Mouse (Mus musculus) adrenal gland, adult 8-10 months (tissue): ENCODE data around the gene Cmtm3. TPM values are rescaled to one million over a fixed set of nuclear protein-coding genes. Genes with fewer than 3 reads are reported as not detected.

Experiments used
- DNase-seq: peaks from one replicate; pipeline ENCODE4 v3.0.0; 2022
- total RNA-seq, 4 experiments: library from RNA; stranded (reverse); gene quantifications; 2 replicates each; pipeline ENCODE4 v1.2.4; 2022

The Cmtm3 gene
- total RNA-seq, 4 experiments from 2014 or later: 54.3 to 135 (median 96.8) TPM

DNA sequence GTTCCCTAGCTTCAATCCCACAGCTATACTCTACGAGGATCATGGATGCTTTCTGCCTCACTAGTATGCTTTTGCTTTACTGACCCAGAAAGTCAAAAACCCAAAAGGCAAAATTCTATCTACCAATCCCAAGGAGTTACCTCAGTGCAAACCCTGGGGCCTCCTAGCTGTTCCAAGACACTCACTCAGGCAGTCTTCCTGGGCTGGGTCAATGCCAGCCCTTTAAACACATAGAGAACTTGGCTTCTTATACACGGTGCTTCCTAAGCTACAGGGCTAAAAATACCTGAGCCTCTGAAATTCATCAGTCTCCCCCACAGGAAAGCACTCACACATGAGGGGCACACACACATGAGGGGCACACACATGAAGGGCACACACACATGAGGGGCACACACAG lies 44.1 kb downstream of the Cmtm3 start:
- no peak for DNase-seq

DNA sequence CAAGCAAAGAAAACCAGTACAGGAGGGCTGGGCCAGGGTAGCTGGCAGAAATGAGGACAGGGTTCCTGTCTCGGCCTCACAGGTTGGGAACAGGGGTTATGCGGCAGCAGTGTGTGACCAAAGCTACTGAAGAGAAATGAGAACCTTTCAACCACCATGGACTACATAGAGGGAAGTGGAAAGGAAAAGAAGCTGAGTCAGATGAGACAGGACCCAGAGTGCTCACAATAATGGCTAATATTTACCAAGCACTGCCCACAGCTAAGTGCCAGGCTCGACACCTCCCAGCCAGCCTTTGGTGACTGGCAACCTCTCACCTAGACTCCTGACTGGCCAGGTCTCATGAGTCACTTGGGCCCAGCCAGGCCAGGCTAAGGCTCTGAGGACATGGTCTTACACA lies 44.8 kb downstream of the Cmtm3 start:
- DNase-seq: no peak

DNA sequence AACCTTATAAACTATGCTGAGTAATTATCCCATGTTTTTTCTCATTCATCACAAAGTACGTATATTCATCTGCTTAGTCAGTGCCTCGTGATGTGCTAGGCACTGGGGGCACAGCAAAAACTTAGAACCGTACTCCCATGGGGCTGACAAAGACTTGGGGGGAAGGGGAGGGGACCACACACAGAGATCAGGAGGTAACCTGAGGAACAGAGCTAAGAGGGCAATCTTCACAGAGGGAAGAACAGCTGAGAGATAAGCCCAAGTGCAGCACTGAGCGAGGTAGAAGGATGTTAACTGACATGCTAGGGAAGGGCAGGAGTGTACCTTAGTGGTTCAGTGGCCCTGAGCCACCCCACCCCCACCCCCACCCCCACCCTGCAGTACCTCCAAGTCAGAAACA lies 47.5 kb downstream of the Cmtm3 start:
- no peak for DNase-seq

DNA sequence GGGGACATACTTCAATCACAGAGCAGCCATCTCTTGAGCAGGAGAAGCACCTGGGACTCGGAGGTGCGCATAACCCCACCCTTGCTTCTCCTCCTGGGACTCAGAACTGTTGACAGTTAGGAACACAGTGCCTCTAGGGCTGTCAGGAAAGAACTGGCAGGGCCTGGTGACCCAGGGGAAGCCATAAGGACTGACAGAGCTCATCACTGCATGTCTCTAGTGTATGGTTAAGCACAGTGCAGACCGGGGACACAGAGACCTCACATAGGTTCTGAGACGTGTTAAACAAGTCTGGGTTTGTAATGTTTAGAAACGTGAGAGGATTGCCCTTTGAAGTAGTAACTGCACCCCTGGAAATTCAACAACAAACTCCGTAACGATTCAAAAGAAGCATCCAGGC lies 48.3 kb downstream of the Cmtm3 start:
- DNase-seq: no peak

DNA sequence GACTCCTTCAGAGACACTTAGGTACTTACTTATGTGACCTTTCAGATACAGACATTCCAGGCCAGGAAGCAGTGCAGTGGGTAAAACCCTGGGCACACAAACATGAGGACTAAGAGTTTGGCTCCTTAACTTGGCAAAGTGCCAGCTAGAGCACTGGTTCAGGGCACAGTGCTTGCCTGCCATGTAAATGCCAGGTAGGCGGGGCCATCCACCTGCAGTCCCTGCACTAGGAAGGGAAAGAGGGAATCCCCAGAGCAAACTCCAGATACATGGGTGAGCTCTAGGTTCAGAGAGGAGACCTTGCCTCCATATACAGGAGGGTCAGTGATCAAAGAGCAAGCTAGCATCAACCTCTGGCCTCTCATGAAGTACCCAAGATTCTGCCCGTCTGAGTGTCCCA lies 48.8 kb downstream of the Cmtm3 start:
- DNase-seq: no peak

DNA sequence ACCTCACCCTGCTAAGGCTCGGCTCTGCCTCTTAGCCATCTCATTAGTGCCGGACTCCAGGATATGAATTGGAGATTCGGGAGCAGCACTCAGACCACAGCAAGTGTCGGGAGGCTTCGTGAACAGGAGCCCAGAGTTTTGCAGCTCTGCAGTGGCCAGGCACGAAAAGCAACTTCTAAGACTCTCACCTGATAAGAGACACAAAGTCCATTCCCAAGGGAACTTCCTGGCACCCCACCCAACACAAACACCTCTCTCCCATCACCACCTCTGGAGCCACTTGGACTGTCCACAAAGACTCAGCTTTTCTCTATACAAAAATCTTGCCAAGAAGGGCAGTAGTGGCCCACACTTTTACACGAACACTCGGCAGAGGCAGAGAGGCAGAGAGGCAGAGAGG lies 51.0 kb downstream of the Cmtm3 start:
- no peak for DNase-seq

DNA sequence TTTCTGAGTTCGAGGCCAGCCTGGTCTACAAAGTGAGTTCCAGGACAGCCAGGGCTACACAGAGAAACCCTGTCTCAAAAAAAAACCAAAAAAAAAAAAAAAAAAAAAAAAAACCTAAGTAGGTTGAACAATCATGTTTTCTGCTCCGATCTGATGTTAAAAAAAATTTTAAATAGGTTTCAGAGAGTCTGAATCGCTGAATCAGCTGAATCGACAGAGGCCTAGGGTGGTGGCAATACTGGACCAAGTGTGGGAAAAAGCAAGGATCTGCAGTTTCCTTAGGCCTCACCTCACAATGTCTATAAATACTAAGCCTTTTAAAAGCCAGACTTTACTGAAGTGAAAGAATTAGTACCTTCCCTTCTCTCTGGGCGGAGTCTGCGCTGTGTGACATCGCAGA lies 53.9 kb downstream of the Cmtm3 start:
- DNase-seq: no peak

DNA sequence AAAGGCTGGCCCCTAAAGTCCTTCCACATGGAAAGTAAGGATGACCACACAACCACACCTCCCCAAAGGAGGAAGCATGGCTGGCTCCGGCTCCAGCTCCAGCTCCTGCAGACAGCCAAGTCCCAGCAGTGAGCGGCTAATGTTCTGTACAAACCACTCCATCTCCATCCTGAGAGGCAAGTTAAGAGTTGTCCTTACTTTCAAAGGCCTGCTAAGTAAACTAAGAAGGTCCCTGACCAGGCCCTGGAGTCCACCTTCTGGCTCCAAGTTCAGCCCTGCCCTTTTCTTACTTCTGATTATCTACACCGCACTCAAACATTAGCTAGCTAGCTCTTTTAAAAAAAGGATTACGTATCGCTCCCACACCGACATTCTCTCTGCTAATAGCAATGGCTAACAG lies 54.6 kb downstream of the Cmtm3 start:
- no peak for DNase-seq

DNA sequence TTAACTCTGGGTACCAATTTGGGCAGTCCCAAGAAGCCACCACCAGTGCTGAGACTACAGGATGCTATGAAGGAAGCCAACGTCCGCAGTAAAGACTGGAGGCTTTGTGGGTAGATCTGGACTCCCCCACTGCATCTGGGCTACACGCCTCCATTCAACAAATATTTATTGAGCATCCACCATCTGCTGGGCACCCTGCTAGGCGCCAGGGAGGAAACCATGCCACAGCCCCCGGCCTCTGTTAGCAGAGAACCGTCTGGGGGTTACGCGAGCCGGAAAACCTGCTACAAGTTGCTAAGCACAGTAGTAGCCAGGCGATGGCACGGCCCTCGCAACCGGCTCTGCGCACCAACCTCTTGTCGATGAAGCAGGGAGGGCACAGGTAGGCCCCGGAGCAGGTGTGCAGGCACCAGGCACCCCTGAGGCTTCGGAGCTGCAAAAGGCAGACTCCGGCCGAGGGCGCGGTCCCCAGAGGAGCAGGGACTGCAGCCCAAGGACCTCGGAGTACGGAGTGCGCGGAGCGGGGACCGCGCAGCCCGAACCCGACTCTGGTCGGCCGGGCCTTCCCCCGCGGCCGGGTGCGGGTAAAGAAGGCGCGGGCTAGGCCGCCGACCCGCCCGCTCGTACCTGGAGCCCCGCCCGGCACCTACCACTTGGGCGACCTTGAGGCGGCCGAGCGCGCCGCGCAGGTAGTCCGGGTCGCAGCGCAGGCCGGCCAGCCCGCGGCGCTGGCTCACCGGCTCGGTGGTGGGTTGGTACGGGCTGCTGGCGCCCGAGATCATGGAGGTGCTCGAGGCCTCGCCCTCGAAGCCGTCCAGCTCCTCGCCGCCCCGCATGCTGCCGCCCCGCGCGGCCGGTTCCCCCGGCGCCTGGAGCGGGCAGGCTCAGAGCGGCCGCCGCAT lies 55.8 kb downstream of the Cmtm3 start:
- DNase-seq: no peak

DNA sequence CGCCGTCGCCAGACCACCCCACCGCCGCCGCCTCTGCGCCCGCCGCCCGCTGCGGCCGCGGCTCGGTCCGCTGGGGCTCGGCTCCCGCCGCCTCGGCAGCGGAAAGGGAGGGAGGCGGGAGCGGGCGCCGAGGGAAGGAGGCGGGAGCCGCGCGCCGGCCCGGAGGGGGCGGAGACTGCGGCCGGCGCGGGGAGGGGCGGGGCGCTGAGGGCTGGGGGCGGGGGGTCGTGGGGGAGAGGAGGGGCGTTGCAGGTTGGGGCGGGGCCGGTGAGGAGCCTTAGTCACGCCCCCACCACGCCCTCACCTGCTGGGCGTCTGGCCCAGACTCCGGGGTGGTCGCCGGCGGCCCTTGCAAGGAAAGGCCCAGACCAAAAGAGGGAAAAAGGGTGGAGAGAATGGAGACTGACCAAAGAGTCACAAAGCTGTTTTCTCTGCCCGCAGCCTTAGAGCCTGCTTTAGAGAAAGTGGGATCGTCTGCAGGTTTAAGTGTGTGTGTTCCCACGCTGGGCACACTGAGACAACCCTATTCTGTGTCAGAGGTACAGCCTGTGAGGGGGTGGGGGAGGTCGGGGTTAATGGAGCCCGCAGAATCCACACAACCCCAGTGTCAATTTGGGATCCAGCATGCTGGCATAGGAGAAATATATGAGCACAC lies 56.6 kb downstream of the Cmtm3 start, which contains the start of gene Cmtm4:
Gene Cmtm4, minus strand, starts transcription at position 105 of the 655 bp plus-strand sequence.
- DNase-seq: no peak

Other genes with a start within 250 kb of the Cmtm3 start
- gene Cdh5, start 237.8 kb upstream of the Cmtm3 start, total RNA-seq: 10 to 100 TPM; 35.5 to 62.6 (median 44.2) TPM
- gene Bean1, start 169.0 kb upstream of the Cmtm3 start, total RNA-seq: 10 to 100 TPM in 1 of 4 experiments, 1 to 10 TPM in 3; 3.3 to 10.8 (median 4.8) TPM
- 100 to 1,000 TPM in 2 of 4 experiments, 10 to 100 TPM in 2; 81.6 to 125 (median 103) TPM for gene Tk2, start 90.9 kb upstream of the Cmtm3 start, total RNA-seq
- gene Cklf, start 88.5 kb upstream of the Cmtm3 start, total RNA-seq: 100 to 1,000 TPM in 2 of 4 experiments, 10 to 100 TPM in 2; 71.6 to 149 (median 92.8) TPM
- under 1 TPM; 0.27 to 0.87 (median 0.59) TPM for gene Cmtm2a, start 46.2 kb upstream of the Cmtm3 start, total RNA-seq
- gene Gm45711, start 29.3 kb upstream of the Cmtm3 start, total RNA-seq: under 1 TPM in 2 of 4 experiments, not detected in 2; 0.24 to 0.43 TPM
- under 1 TPM in 3 of 4 experiments, not detected in 1; 0.24 to 0.40 (median 0.26) TPM for gene Cmtm1, start 29.3 kb upstream of the Cmtm3 start, total RNA-seq
- gene Gm11020, start 17.8 kb upstream of the Cmtm3 start, total RNA-seq: not detected
- 1 to 10 TPM in 1 of 4 experiments, under 1 TPM in 1, not detected in 2; 0.38 to 1.1 TPM for gene Cmtm2b, start 17.2 kb upstream of the Cmtm3 start, total RNA-seq
- gene Cmtm4, start 56.4 kb downstream of the Cmtm3 start, total RNA-seq: 10 to 100 TPM; 41.3 to 57.6 (median 54.9) TPM
- 100 to 1,000 TPM; 115 to 200 (median 123) TPM for gene Dync1li2, start 103.6 kb downstream of the Cmtm3 start, total RNA-seq
- under 1 TPM in 2 of 4 experiments, not detected in 2; 0.16 to 0.52 TPM for gene Terb1, start 170.5 kb downstream of the Cmtm3 start, total RNA-seq
- 10 to 100 TPM; 40.5 to 66.3 (median 47.3) TPM for gene Nae1, start 195.2 kb downstream of the Cmtm3 start, total RNA-seq
- gene Car7, start 195.3 kb downstream of the Cmtm3 start, total RNA-seq: 1 to 10 TPM; 1.7 to 5.6 (median 3.2) TPM